Mouse (Mus musculus) v-Abl transformed pro-B cells (cell line): ENCODE measurements at regions not wholly inside any gene's neighbourhood (a gene's known extent, or its start where the extent isn't known, plus 50 kb on each side); places are given as distances from the start of the nearest gene placed in this dataset.
"Not testable (repeated sequence)": the region's sequence is repeated elsewhere in the genome, so short reads cannot be mapped to it uniquely, and the experiment has no call there.

Source experiments
- in situ Hi-C, 2 experiments: fragments of 400-800 bp; cut with MboI; formaldehyde crosslinking; loops; one replicate each; pipeline ENCODE4 v1.15.1; 2025; ENCODE audit not compliant: unreplicated experiment in 2 of 2

DNA sequence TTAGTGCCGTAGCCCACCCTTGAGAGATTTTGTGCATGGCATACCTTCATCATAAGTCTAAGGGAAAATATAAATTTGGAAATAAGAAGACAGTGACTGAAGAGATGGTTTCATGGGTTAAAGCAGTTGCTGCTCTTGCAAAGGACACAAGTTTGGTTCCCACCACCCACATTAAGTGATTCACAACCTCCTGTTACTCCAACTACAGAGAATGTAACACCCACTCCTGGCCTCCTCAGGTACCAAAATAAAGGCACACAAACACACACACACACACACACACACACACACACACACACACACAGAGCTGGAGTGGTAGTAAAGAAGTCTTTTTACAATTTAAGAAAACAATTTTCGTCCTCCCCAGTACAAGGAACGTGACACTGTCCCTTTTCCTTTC lies 421.4 kb downstream of the Dad1 start:
- in situ Hi-C loops: no loop called here

- in situ Hi-C loops: no loop called here
These were observed 422.3 kb downstream of the Dad1 start for GRCm38 (mm10) chr14:53831651-53832050.

DNA sequence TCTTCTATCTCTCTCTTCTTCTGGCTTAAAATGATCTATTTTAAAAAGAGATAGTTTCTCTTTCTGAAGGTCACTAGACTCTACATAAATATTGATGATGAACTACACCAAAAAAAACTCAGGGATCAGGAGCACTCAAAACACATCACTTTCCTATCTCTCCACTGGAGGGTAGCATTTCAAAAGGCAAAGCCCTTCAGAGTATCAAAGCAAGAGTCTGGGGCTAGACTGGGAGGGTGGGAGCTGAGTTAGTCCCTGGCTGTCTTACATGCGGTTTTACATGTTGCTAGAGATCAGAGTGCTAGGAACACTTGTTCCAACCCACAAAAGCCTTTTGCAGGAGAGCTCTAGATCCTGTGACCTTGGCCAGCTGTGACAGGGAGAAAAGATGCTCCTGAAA lies 423.2 kb downstream of the Dad1 start:
- in situ Hi-C loops: no loop called here

GRCm38 (mm10) chr14:53826782-53827181 lies 427.1 kb downstream of the Dad1 start:
- in situ Hi-C loops: no loop called here

DNA sequence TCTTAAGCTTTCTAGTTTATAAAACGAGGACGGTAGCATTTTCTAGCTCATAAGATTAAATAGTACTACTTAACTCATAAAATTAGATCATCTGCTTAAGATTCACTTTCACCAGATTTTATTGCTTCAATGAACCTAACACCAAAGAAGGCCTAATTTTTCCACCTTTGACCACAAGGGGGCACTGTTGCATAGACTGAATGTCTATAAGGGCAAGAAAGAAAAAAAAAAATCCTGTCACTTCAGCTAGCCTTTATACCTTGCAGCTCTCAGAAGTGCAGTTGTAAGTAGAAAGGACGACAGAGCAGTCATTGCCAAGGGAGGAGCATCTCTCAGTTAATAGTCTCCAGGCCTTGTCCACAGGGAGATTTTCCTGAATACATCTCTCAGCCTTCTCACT lies 447.7 kb downstream of the Dad1 start:
- in situ Hi-C loops: loop anchor here (10.0 to 25.0 kb wide), 4 partner anchors 259 to 769 kb away; no protein-coding TSS in a partner anchor

- in situ Hi-C loops: loop anchor here (10.0 to 25.0 kb wide), 4 partner anchors 261 to 767 kb away; no protein-coding TSS in a partner anchor
These were observed 449.9 kb downstream of the Dad1 start for GRCm38 (mm10) chr14:53803698-53804620.

DNA sequence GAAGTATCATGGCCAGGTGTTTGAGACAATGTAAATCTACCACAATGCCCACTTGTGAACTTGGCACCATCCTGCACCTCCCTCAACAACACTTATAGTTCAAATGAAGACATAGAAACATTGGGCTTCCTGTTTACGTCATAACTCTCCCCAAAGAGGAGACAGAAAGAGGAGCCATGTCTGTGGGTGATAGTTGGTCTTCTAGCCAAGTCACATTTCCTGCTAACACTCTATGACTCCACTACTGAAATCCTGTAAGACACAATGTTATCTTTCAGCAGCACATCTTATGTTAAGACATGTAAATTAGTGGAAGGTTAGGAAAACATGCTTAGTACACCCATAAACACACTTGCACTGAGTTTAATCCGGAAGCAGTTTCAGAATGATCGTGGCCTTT lies 451.4 kb downstream of the Dad1 start:
- in situ Hi-C loops: loop anchor here (10.0 to 25.0 kb wide), 4 partner anchors 262 to 765 kb away; no protein-coding TSS in a partner anchor

GRCm38 (mm10) chr14:53800508-53801136 lies 453.3 kb downstream of the Dad1 start:
- in situ Hi-C loops: loop anchor here (10.0 to 25.0 kb wide), 4 partner anchors 264 to 763 kb away; no protein-coding TSS in a partner anchor

- in situ Hi-C loops: loop anchor here in 1 of 2 experiments (10.0 kb wide), 1 partner anchor 60 kb away; no protein-coding TSS in a partner anchor
These were observed 458.7 kb downstream of the Dad1 start for GRCm38 (mm10) chr14:53795160-53795559.

DNA sequence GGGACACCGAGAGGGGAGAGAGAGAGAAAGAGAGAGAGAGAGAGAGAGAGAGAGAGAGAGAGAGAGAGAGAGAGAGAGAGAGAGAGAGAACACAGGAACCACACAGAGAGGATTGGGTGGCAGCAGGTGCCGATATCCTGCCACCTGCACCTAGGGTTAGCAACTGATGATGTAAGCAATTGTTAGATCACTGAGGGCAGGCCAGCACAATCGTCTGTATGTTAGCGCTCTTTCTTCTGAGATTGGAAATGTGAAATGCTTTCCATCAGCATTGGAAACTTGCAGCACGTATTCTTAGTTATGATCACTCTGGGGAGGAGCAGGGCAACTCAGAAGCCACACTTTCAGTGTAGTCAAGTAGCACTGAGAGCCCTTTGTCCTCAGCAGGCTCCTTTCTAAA lies 459.4 kb downstream of the Dad1 start:
- in situ Hi-C loops: loop anchor here in 1 of 2 experiments (10.0 kb wide), 1 partner anchor 60 kb away; no protein-coding TSS in a partner anchor

- in situ Hi-C loops: loop anchor here in 1 of 2 experiments (10.0 kb wide), 1 partner anchor 58 kb away; no protein-coding TSS in a partner anchor
These were observed 461.5 kb downstream of the Dad1 start for GRCm38 (mm10) chr14:53792432-53792831.

GRCm38 (mm10) chr14:53785547-53785946 lies 468.4 kb downstream of the Dad1 start:
- in situ Hi-C loops: not testable (repeated sequence)

DNA sequence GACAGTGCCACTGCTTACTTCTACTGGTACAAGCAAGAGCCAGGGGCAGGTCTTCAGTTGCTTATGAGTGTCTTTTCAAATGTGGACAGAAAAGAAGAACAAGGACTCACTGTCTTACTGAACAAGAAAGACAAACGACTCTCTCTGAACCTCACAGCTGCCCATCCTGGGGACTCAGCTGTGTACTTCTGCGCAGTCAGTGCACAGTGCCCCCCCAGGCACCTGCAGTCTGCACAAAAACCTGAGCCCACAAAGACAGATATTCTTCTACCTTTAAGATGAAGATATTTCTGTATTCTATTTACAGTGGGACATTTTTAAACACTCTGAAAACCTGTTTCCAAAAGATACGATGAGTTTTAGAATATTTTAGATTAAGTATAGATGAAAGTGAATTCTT lies 476.5 kb downstream of the Dad1 start:
- in situ Hi-C loops: loop anchor here in 1 of 2 experiments (10.0 kb wide), 1 partner anchor 703 kb away; no protein-coding TSS in a partner anchor

GRCm38 (mm10) chr14:53776717-53777116 lies 477.2 kb downstream of the Dad1 start:
- in situ Hi-C loops: loop anchor here in 1 of 2 experiments (10.0 kb wide), 1 partner anchor 702 kb away; no protein-coding TSS in a partner anchor

- in situ Hi-C loops: not testable (repeated sequence)
These were observed 487.4 kb downstream of the Dad1 start for GRCm38 (mm10) chr14:53766501-53766900.

DNA sequence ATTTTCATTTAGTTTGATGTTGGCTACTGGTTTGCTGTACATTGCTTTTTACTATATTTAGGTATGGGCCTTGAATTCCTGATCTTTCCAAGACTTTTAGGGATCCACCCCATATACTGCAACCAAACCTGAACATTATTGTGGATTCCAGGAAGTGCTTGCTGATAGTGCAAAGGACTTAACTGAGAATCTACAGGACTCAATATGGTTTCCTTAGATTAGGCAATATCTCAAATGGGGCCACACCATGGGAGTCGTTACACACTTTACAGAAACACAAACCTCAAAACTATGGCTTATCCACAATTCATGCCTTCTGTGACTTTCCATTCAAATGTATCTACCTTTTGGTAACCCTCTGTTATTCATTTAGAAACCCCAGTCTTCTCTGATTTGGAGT lies 488.0 kb downstream of the Dad1 start:
- in situ Hi-C loops: not testable (repeated sequence)

DNA sequence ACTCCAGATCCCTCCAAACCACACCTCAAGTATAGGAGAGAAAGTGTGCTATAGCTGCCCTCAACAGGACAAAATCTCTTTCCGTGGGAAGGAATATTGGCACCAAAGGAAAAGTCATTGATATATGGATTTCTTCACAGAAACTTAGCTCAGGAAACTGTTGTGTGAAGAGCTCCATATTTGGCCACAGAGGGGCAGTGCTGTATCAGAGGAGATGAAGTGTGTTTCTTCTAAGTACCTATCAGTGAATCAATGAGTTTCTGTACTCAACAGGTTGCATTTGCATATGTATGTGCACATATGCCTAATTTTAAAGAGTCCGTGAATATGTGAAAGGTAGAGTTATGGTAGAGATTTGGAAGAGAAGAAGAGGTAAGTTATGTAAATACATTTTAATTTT lies 493.3 kb downstream of the Dad1 start:
- in situ Hi-C loops: not testable (repeated sequence)

DNA sequence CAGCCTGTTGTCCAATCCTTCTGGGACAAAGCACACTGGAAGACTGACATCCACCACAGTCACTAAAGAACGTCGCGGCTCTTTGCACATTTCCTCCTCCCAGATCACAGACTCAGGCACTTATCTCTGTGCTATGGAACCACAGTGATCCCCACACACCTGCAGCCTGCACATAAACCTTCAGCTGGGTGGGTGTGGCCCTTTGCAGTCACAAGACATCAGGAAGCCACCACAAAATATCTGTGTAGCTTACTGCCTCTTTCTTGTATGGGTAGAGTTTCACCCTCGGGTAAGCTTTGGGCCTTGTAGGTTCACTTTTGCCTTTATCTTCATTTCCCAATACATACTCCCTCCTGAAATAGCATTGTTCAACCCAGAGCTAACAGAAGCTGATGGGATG lies 496.1 kb downstream of the Dad1 start:
- in situ Hi-C loops: not testable (repeated sequence)

- in situ Hi-C loops: not testable (repeated sequence)
These were observed 496.8 kb downstream of the Dad1 start for GRCm38 (mm10) chr14:53757095-53757494.

DNA sequence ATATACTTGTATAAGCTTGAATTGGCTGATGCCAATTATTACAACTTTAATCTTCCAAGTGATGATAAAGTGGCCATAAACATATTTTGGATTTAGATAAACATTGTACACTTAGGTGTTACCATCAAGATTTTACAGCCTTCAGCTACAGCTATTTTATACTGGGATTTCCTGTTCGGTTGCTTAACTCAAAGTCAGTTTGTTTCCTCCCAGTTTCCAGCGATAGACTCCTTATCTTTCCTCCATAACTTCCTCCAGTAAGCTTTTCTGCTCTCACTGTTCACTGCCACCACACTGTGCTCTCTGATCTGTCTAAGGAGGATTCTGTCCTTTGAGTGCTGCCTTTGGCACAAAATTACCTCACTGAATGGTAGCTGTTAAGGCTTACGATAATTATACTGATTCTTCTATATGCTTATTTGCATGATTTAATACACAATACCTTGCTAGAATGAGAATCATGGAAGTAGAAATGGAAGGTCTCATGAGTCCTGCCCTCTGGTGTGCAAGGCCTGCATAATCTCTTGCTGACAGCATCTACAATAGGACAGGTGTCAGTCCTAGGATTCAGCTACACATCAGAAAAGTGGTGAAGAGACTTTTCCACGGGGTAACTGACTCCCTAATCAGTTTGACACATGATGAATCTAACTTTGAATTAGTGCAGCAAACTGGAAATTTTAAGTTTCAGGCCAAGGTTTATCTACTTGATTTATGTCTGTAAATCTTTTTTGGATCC lies 503.0 kb downstream of the Dad1 start:
- in situ Hi-C loops: no loop called here
